Mouse (Mus musculus): ENCODE measurements around the gene Arhgap22. TPM values are rescaled to one million over a fixed set of nuclear protein-coding genes. Genes with fewer than 3 reads are reported as not detected.

Arhgap22 gene
- polyA plus RNA-seq (2012; rRNA removed): 9.0 and 15.7 TPM in 2 replicates

GRCm38 (mm10) chr14:33213823-33214766 lies at the start of gene Arhgap22:
Gene Arhgap22 (plus strand): TSS chr14:33214026.
- Histone ChIP-seq H3K27me3 (replicated peaks; ENCODE audit: control insufficient read depth, insufficient read depth, low read length) (no peaks in the 10 kb centered on the region), H3K4me1 (ENCODE audit: control insufficient read depth, insufficient read depth, low read length) (no peaks in the 10 kb centered on the region), H3K4me3 (ENCODE audit: insufficient read depth, low read depth, low read length) (no peak within 1 kb of the TSS), H3K27ac (ENCODE audit: insufficient read depth, low read depth, low read length) (no peak within 1 kb of the TSS), H3K36me3 (ENCODE audit: control insufficient read depth, insufficient read depth, low read length) (no peaks in the 10 kb centered on the region)
- peak; percentile 84 for DNase-seq
- no peak for TF ChIP-seq POLR2A (IDR thresholded peaks at IDR 0.05; ENCODE audit: low read depth, low read length)
- peak; percentile 95 for TF ChIP-seq CTCF (conservative IDR thresholded peaks at IDR 0.05; ENCODE audit: insufficient read depth, insufficient read length, low read depth, low read length)
- 13% methylated on average over 28 of the region's 28 CpGs for WGBS

- WGBS: 85% methylated on average over 4 of the region's 4 CpGs
- TF ChIP-seq POLR2A (IDR thresholded peaks at IDR 0.05; ENCODE audit: low read depth, low read length): no peak
- no peak for TF ChIP-seq CTCF (conservative IDR thresholded peaks at IDR 0.05; ENCODE audit: insufficient read depth, insufficient read length, low read depth, low read length)
- Histone ChIP-seq H3K4me3 (ENCODE audit: insufficient read depth, low read depth, low read length) (no peak overlapping the region), H3K27ac (ENCODE audit: insufficient read depth, low read depth, low read length) (no peak overlapping the region), H3K4me1 (ENCODE audit: control insufficient read depth, insufficient read depth, low read length) (no peaks in the 10 kb centered on the region), H3K27me3 (replicated peaks; ENCODE audit: control insufficient read depth, insufficient read depth, low read length) (no peaks in the 10 kb centered on the region), H3K36me3 (ENCODE audit: control insufficient read depth, insufficient read depth, low read length) (no peaks in the 10 kb centered on the region)
- no peak for DNase-seq
Measured at GRCm38 (mm10) chr14:33168750-33169149, 45.1 kb upstream of the Arhgap22 start.

GRCm38 (mm10) chr14:33171942-33172341 lies 41.9 kb upstream of the Arhgap22 start:
- no peaks in the 10 kb centered on the region for H3K36me3 ChIP-seq (ENCODE audit: control insufficient read depth, insufficient read depth, low read length)
- no peak overlapping the region for H3K4me3 ChIP-seq (ENCODE audit: insufficient read depth, low read depth, low read length)
- no peak for TF ChIP-seq POLR2A (IDR thresholded peaks at IDR 0.05; ENCODE audit: low read depth, low read length)
- 84% methylated on average over 1 of the region's 1 CpGs for WGBS
- no peaks in the 10 kb centered on the region for H3K4me1 ChIP-seq (ENCODE audit: control insufficient read depth, insufficient read depth, low read length)
- no peaks in the 10 kb centered on the region for H3K27me3 ChIP-seq (replicated peaks; ENCODE audit: control insufficient read depth, insufficient read depth, low read length)
- H3K27ac ChIP-seq (ENCODE audit: insufficient read depth, low read depth, low read length): no peak overlapping the region
- DNase-seq: no peak

- Histone ChIP-seq H3K27ac (ENCODE audit: insufficient read depth, low read depth, low read length) (no peak overlapping the region), H3K27me3 (replicated peaks; ENCODE audit: control insufficient read depth, insufficient read depth, low read length) (no peaks in the 10 kb centered on the region), H3K4me3 (ENCODE audit: insufficient read depth, low read depth, low read length) (no peak overlapping the region), H3K36me3 (ENCODE audit: control insufficient read depth, insufficient read depth, low read length) (no peaks in the 10 kb centered on the region), H3K4me1 (ENCODE audit: control insufficient read depth, insufficient read depth, low read length) (no peaks in the 10 kb centered on the region)
- WGBS: 71% methylated on average over 4 of the region's 4 CpGs
- TF ChIP-seq POLR2A (IDR thresholded peaks at IDR 0.05; ENCODE audit: low read depth, low read length): no peak
- no peak for TF ChIP-seq CTCF (conservative IDR thresholded peaks at IDR 0.05; ENCODE audit: insufficient read depth, insufficient read length, low read depth, low read length)
- no peak for DNase-seq
Measured at GRCm38 (mm10) chr14:33175059-33175821, 38.6 kb upstream of the Arhgap22 start.

GRCm38 (mm10) chr14:33180102-33180501 lies 33.7 kb upstream of the Arhgap22 start:
- no peak for DNase-seq
- TF ChIP-seq CTCF (conservative IDR thresholded peaks at IDR 0.05; ENCODE audit: insufficient read depth, insufficient read length, low read depth, low read length) (no peak), POLR2A (IDR thresholded peaks at IDR 0.05; ENCODE audit: low read depth, low read length) (no peak)
- no peak overlapping the region for H3K4me3 ChIP-seq (ENCODE audit: insufficient read depth, low read depth, low read length)
- H3K36me3 ChIP-seq (ENCODE audit: control insufficient read depth, insufficient read depth, low read length): no peaks in the 10 kb centered on the region
- no peaks in the 10 kb centered on the region for H3K27me3 ChIP-seq (replicated peaks; ENCODE audit: control insufficient read depth, insufficient read depth, low read length)
- H3K4me1 ChIP-seq (ENCODE audit: control insufficient read depth, insufficient read depth, low read length): no peaks in the 10 kb centered on the region
- WGBS: 77% methylated on average over 5 of the region's 5 CpGs
- no peak overlapping the region for H3K27ac ChIP-seq (ENCODE audit: insufficient read depth, low read depth, low read length)

- no peak within 1 kb of the TSS for H3K4me3 ChIP-seq (ENCODE audit: insufficient read depth, low read depth, low read length)
- no peaks in the 10 kb centered on the region for H3K36me3 ChIP-seq (ENCODE audit: control insufficient read depth, insufficient read depth, low read length)
- H3K4me1 ChIP-seq (ENCODE audit: control insufficient read depth, insufficient read depth, low read length): no peaks in the 10 kb centered on the region
- no peak for TF ChIP-seq POLR2A (IDR thresholded peaks at IDR 0.05; ENCODE audit: low read depth, low read length)
- TF ChIP-seq CTCF (conservative IDR thresholded peaks at IDR 0.05; ENCODE audit: insufficient read depth, insufficient read length, low read depth, low read length): no peak
- no peaks in the 10 kb centered on the region for H3K27me3 ChIP-seq (replicated peaks; ENCODE audit: control insufficient read depth, insufficient read depth, low read length)
- 82% methylated on average over 11 of the region's 11 CpGs for WGBS
- DNase-seq: peak; percentile 24
- H3K27ac ChIP-seq (ENCODE audit: insufficient read depth, low read depth, low read length): no peak within 1 kb of the TSS
Measured at GRCm38 (mm10) chr14:33185068-33185800, 28.6 kb upstream of the Arhgap22 start, which contains the start of gene Wdfy4. Gene Wdfy4 (minus strand): TSS chr14:33185508.
